Mouse (Mus musculus): ENCODE results near the gene Luc7l2. TPM values are rescaled to one million over a fixed set of nuclear protein-coding genes. Genes with fewer than 3 reads are reported as not detected.

Luc7l2 gene
- polyA plus RNA-seq, 1 experiment: 128 TPM

DNA sequence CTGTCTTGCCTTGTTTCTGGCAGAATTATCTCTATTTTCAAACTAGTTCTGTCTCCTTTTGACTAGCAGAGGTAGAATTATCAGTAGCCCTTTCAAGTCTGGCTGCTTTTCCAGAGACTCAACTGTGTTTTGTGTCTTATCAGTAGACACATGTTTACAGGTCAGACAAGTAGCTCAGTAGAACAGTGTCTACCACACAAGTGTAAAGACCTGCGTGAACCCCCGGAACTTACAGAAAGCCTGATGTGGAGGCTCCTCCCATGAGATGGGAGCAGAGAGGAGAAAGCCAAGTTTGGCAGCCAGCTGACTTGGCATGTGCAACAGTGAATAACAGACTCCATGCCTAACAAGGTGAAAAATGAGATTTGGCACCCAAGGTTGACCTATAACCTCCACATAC, 72.3 kb downstream of the Luc7l2 start:
- H3K27ac ChIP-seq (ENCODE audit: insufficient read depth, low read depth, low read length): no peak overlapping the region
- 70% methylated on average over 2 of the region's 2 CpGs for WGBS
- no peaks in the 10 kb centered on the region for H3K4me1 ChIP-seq (ENCODE audit: control insufficient read depth, insufficient read depth, low read length)
- TF ChIP-seq CTCF (IDR thresholded peaks at IDR 0.05; ENCODE audit: insufficient read depth, low read depth, low read length) (no peak), POLR2A (IDR thresholded peaks at IDR 0.05; ENCODE audit: insufficient read depth, low read depth, low read length) (no peak)
- H3K4me3 ChIP-seq (ENCODE audit: insufficient read depth, low read depth, low read length): no peak overlapping the region

- H3K4me3 ChIP-seq (ENCODE audit: insufficient read depth, low read depth, low read length): no peak overlapping the region
- no peaks in the 10 kb centered on the region for H3K4me1 ChIP-seq (ENCODE audit: control insufficient read depth, insufficient read depth, low read length)
- 12% methylated on average over 1 of the region's 1 CpGs for WGBS
- H3K27ac ChIP-seq (ENCODE audit: insufficient read depth, low read depth, low read length): no peak overlapping the region
- TF ChIP-seq CTCF (IDR thresholded peaks at IDR 0.05; ENCODE audit: insufficient read depth, low read depth, low read length): no peak
- no peak for TF ChIP-seq POLR2A (IDR thresholded peaks at IDR 0.05; ENCODE audit: insufficient read depth, low read depth, low read length)
Observed at GRCm38 (mm10) chr6:38624439-38624838, 73.3 kb downstream of the Luc7l2 start.

DNA sequence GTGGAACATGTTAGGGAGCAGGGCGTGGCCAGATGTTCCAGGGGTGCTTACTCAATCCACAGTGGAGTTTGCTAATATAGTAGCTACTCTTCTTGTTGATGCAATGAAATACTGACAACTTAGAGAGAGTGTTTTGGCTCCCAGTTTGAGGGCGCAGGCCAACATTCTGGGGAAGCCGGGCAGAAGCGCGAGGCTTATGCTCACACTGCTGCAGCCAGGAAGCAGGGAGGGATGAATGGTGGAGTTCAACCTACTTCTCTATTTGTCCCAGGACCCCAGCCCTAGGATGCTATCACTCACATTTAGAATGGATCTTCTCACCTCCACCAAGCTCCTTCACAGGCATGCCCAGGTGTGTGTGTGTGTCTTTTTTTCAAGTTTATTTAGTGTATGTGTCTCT, 75.0 kb downstream of the Luc7l2 start:
- no peak overlapping the region for H3K4me3 ChIP-seq (ENCODE audit: insufficient read depth, low read depth, low read length)
- no peak overlapping the region for H3K27ac ChIP-seq (ENCODE audit: insufficient read depth, low read depth, low read length)
- H3K4me1 ChIP-seq (ENCODE audit: control insufficient read depth, insufficient read depth, low read length): no peaks in the 10 kb centered on the region
- TF ChIP-seq CTCF (IDR thresholded peaks at IDR 0.05; ENCODE audit: insufficient read depth, low read depth, low read length) (no peak), POLR2A (IDR thresholded peaks at IDR 0.05; ENCODE audit: insufficient read depth, low read depth, low read length) (no peak)
- WGBS: 96% methylated on average over 5 of the region's 5 CpGs

- no peak for TF ChIP-seq POLR2A (IDR thresholded peaks at IDR 0.05; ENCODE audit: insufficient read depth, low read depth, low read length)
- no peak for TF ChIP-seq CTCF (IDR thresholded peaks at IDR 0.05; ENCODE audit: insufficient read depth, low read depth, low read length)
- WGBS: 94% methylated on average over 4 of the region's 4 CpGs
- Histone ChIP-seq H3K4me3 (ENCODE audit: insufficient read depth, low read depth, low read length) (no peak overlapping the region), H3K27ac (ENCODE audit: insufficient read depth, low read depth, low read length) (no peak overlapping the region), H3K4me1 (ENCODE audit: control insufficient read depth, insufficient read depth, low read length) (no peaks in the 10 kb centered on the region)
Observed at GRCm38 (mm10) chr6:38627081-38627480, 75.9 kb downstream of the Luc7l2 start.

DNA sequence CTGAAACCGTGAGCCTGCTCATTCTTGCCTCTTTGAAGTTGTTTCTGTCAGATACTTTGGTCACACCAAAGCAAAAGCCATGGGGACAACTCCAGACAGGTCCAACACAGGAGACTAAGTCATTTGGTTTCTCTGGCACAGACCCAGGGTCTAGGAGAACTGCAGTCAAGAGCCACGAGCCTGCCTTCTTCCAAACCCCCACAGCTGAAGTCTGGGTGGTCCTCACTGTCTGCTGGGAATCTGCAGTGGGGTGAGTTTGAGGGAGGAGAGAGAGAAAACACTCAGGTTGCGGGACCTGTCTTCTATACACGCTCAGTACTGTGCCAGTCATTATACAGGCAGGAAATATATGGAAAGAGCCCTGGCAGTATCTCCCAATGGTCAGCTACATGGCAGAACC, 76.4 kb downstream of the Luc7l2 start:
- no peaks in the 10 kb centered on the region for H3K4me1 ChIP-seq (ENCODE audit: control insufficient read depth, insufficient read depth, low read length)
- 83% methylated on average over 4 of the region's 4 CpGs for WGBS

DNA sequence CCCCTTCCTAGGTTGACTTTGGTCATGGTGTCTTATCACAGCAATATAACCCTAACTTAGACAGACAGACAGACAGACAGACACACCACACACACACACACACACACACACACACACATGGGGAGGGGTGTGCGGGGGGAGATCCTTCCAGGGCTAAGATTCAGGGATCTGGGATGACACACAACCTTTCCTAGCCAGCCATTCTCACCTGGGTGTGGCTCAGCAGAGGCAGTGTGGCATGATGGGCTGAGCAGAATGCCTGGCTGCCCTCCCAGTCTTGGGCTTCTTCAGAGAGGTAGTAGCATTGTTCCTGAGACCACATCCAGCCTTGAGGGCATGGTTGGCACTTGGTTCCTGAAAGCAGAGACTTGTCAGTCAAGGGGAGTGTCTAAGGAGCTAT, 78.4 kb downstream of the Luc7l2 start:
- no peak overlapping the region for H3K4me3 ChIP-seq (ENCODE audit: insufficient read depth, low read depth, low read length)
- H3K4me1 ChIP-seq (ENCODE audit: control insufficient read depth, insufficient read depth, low read length): no peaks in the 10 kb centered on the region
- H3K27ac ChIP-seq (ENCODE audit: insufficient read depth, low read depth, low read length): no peak overlapping the region
- no peak for TF ChIP-seq POLR2A (IDR thresholded peaks at IDR 0.05; ENCODE audit: insufficient read depth, low read depth, low read length)
- no peak for TF ChIP-seq CTCF (IDR thresholded peaks at IDR 0.05; ENCODE audit: insufficient read depth, low read depth, low read length)
- 95% methylated on average over 1 of the region's 1 CpGs for WGBS

More for the DNA sequence above, 76.4 kb downstream of the Luc7l2 start:
- no peak overlapping the region for H3K4me3 ChIP-seq (ENCODE audit: insufficient read depth, low read depth, low read length)
- H3K27ac ChIP-seq (ENCODE audit: insufficient read depth, low read depth, low read length): no peak overlapping the region
- no peak for TF ChIP-seq POLR2A (IDR thresholded peaks at IDR 0.05; ENCODE audit: insufficient read depth, low read depth, low read length)

GRCm38 (mm10) chr6:38632826-38633225, 81.7 kb downstream of the Luc7l2 start:
- TF ChIP-seq CTCF (IDR thresholded peaks at IDR 0.05; ENCODE audit: insufficient read depth, low read depth, low read length) (no peak), POLR2A (IDR thresholded peaks at IDR 0.05; ENCODE audit: insufficient read depth, low read depth, low read length) (no peak)
- WGBS: 97% methylated on average over 2 of the region's 2 CpGs

GRCm38 (mm10) chr6:38634461-38634860, 83.3 kb downstream of the Luc7l2 start:
- Histone ChIP-seq H3K4me3 (ENCODE audit: insufficient read depth, low read depth, low read length) (no peak overlapping the region), H3K27ac (ENCODE audit: insufficient read depth, low read depth, low read length) (no peak overlapping the region), H3K4me1 (ENCODE audit: control insufficient read depth, insufficient read depth, low read length) (peaks cover 15% of the 10 kb centered on the region)
- 84% methylated on average over 8 of the region's 8 CpGs for WGBS
- no peak for TF ChIP-seq CTCF (IDR thresholded peaks at IDR 0.05; ENCODE audit: insufficient read depth, low read depth, low read length)
- no peak for TF ChIP-seq POLR2A (IDR thresholded peaks at IDR 0.05; ENCODE audit: insufficient read depth, low read depth, low read length)

More at GRCm38 (mm10) chr6:38632826-38633225, 81.7 kb downstream of the Luc7l2 start:
- Histone ChIP-seq H3K27ac (ENCODE audit: insufficient read depth, low read depth, low read length) (no peak overlapping the region), H3K4me1 (ENCODE audit: control insufficient read depth, insufficient read depth, low read length) (peaks cover 15% of the 10 kb centered on the region), H3K4me3 (ENCODE audit: insufficient read depth, low read depth, low read length) (no peak overlapping the region)

GRCm38 (mm10) chr6:38635941-38636851, 85.1 kb downstream of the Luc7l2 start:
- under 1% methylated on average over 72 of the region's 72 CpGs for WGBS
- Histone ChIP-seq H3K4me1 (ENCODE audit: control insufficient read depth, insufficient read depth, low read length) (peaks cover 17% of the 10 kb centered on the region), H3K4me3 (ENCODE audit: insufficient read depth, low read depth, low read length) (peak overlapping the region; percentile 47), H3K27ac (ENCODE audit: insufficient read depth, low read depth, low read length) (no peak overlapping the region)
- TF ChIP-seq CTCF (IDR thresholded peaks at IDR 0.05; ENCODE audit: insufficient read depth, low read depth, low read length): no peak
